Mouse (Mus musculus) lung, postnatal 0 days (tissue): ENCODE results near the gene Kng2.

Source experiments
- CTCF ChIP-seq: IDR thresholded peaks from 2 replicates; pipeline ENCODE4 v1.5.1; 2016; ENCODE audit warnings: antibody characterized with exemption, mild to moderate bottlenecking
- EP300 ChIP-seq: IDR thresholded peaks from 2 replicates; pipeline ENCODE4 v1.6.1; 2016; ENCODE audit warnings: antibody characterized with exemption, mild to moderate bottlenecking, control low read depth

- TF ChIP-seq CTCF (no peak), EP300 (no peak)
Observed at GRCm38 (mm10) chr16:23037744-23038143, 8.5 kb upstream of the Kng2 start.
